Mouse (Mus musculus): Measurements from ENCODE around the gene Vps52. TPM values are rescaled to one million over a fixed set of nuclear protein-coding genes. Genes with fewer than 3 reads are reported as not detected.
"Not testable (repeated sequence)": the region's sequence is repeated elsewhere in the genome, so short reads cannot be mapped to it uniquely, and the experiment has no call there.

Vps52 gene
- total RNA-seq, 2 experiments from 2014 or later = 85.0 to 95.9 TPM

DNA sequence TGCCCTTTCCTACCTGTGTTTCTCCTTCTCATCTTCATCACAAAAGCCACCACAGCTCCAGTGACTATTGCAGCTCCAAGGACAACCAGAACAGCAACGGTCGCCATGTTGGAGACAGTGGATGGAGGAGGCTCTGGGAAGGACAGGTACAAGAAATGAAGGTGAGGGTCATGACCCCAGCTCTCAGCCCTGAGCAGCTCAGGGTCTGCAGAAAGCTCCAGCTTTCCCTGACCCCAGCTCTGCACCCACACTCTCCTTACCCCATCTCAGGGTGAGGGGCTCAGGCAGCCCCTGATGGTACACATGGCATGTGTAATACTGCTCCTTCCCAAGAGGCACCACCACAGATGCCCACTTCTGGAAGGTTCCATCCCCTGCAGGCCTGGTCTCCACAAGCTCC is 41.4 kb downstream of the Vps52 start:
- not testable (repeated sequence) for DNase-seq (ENCODE audit: extremely low spot score in 1 of 2, low spot score in 1 of 2)

DNA sequence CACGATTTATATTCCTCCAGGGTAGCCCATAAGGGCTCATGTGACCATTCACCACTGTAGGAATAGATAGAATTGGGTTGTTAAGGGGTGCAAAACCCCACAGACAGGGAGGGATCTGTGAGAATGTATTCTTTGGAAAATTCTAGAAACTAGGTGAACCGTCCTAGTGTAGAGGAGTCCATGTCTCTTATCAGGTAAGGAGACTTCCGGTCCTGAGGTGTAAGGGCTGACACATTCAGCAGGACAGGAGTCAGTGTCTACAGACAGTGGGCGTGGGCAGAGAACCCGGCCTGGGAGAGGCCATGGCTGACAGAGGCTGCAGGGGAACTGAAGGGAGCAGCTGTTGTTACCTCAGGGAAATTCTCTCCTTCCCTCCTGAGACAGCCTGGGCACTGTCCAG is 43.1 kb downstream of the Vps52 start:
- not testable (repeated sequence) for DNase-seq (ENCODE audit: extremely low spot score in 1 of 2, low spot score in 1 of 2)

DNA sequence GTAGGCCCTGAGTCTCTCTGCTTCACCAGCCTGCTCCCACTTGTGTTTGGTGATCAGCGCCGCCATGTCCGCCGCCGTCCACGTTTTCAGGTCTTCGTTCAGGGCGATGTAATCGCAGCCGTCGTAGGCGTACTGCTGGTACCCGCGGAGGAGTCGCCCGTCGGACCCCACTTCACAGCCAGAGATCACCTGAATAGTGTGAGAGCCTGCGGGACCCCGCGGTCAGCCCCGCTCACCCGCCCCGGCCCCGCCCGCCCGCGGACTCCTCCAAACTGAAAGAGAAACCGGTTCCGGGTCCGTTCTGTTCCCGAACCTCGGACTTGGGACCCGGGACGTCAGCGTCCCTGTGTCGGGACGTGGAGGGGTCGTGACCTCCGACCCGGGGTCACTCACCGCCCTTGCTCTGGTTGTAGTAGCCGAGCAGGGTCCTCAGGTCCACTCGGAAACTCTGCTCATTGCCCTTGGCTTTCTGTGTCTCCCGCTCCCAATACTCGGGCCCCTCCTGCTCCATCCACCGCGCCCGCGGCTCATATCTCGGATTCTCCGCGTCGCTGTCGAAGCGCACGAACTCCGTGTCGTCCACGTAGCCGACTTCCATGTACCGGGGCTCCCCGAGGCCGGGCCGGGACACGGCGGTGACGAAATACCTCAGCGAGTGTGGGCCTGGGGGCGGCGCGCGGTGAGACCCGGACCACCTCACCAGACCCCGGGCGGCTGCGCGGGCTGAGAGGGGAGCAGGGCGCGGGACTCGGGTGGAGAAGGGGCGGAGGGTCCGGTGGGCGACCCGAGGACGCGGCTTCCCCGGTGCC is 43.9 kb downstream of the Vps52 start:
- no peak for DNase-seq (ENCODE audit: extremely low spot score in 1 of 2, low spot score in 1 of 2)

DNA sequence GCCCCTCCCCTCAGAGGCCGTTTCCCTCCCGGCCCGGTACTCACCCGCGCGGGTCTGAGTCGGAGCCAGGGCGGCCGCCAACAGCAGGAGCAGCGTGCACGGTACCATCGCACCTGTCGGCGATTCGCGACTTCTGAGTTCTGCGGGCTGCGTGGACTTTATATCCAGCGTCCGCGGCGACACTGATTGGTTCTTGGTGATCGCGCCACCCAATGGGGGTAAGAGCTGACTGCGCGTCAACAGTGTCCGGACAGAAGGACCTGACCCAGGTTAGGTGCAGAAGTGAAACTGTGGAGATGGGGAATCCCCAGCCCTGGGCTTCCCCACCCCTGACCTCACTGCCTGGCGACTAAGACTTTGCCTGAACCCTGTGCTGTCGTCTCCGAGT is 44.5 kb downstream of the Vps52 start, which contains the start of gene H2-K1:
H2-K1 (minus strand) TSS at position 198 of the 388 bp plus-strand sequence.
- peak in 1 of 2 experiments; percentile 53 for DNase-seq (ENCODE audit: extremely low spot score in 1 of 2, low spot score in 1 of 2)

DNA sequence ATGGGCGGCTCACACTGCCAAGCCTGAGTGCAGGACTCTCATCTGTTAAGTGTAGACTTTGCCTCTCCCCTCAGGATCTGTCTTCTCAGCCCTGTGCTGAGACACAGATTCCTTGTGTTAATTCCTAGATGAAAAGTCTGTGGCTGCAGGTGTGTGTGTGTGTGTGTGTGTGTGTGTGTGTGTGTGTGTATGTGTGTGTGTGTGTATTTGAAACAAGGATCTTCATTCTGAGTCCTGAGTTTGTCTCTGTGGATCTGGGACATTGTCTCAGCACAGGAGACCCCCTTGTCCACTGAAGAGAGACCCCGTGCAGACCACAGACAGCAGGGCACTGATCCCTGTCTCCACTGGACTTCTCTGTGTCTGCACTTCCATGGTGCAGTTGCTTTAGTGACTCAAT is 45.2 kb downstream of the Vps52 start:
- DNase-seq (ENCODE audit: extremely low spot score in 1 of 2, low spot score in 1 of 2) = not testable (repeated sequence)

DNA sequence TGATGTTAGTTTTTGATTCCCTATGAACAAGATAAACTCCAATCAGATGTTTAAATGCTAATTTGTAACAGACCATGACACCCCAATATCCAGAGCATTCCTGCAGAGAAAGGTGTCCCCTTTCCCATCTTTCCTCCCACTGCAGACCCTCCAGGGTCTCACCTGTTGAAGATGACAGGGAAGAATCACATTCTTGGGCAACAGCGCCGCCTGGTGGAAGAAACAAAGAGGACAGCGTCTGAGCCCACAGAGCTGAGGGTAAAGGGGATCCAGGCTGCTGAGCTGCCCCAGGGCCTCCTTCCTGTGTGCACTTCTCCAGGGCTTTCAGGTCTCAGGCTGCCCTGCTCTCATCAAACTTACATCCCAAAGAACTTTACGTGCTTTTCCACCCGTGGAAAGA is 47.8 kb downstream of the Vps52 start:
- DNase-seq (ENCODE audit: extremely low spot score in 1 of 2, low spot score in 1 of 2) = peak in 1 of 2 experiments; percentile 63

DNA sequence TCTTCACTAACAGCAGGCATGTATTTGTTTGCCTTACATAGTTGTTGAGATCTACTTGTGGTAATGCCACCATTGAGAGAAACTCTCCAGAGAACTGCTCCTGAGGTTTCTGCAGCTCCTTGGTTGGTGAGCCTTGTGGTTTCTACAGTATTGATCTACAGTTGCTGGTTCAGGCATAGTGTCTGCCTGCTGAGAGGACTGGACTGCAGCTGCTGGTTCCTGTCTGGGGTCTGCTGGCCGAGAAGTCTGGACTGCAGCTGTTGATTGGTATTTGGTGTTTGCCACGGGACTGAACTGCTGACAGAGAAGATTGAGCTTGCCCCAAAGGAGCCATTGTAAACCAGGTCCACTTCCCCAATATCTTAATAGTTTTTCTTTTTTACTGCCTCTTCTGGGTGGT is 51.0 kb downstream of the Vps52 start:
- DNase-seq (ENCODE audit: extremely low spot score in 1 of 2, low spot score in 1 of 2) = no peak

DNA sequence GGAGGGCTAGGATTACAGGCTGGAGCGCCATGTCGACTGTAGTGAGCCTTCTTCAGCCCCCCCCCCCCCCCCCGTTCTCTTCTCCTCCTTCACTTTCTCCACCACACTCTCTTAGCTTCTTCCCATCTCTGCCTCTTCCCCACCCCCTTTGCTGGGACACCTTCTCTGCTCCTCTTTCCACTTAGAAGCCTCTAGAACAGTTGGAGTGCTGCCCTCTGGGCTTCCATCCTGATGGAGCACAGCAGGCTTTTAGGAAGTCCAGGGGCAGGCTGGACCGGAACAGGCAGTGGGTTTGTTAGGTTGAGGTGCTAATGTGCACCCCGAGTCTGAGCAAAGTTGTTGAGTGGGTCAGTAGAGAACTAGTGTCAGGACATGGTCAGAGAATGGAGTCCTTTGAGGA is 54.5 kb downstream of the Vps52 start:
- no peak for DNase-seq (ENCODE audit: extremely low spot score in 1 of 2, low spot score in 1 of 2)

DNA sequence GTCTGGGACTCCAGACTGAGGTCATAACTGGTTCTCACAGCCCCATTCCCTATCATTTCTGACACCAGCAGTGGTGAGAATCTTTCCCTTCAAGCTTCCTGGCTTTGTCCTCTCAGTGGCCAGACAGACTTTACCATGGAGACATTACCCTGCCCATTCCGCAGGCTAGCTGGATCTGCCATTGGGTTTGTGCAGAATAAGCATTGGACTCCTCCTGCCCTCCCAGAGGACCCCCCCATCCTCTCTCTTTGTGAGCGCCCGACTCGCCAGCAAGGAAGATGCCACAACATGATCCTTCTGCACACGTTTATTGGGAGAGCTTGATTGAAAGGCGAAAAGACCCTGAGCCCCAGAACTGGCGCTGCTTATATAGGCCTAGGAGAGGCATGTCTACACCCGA is 57.8 kb downstream of the Vps52 start:
- DNase-seq (ENCODE audit: extremely low spot score in 1 of 2, low spot score in 1 of 2) = no peak

Other genes with a start within 250 kb of the Vps52 start
- gene March2, start 237.1 kb upstream of the Vps52 start, total RNA-seq (2021) = 10 to 100 TPM; 80.9 to 84.4 TPM
- 100 to 1,000 TPM; 304 to 328 TPM for gene Rab11b, start 195.3 kb upstream of the Vps52 start, total RNA-seq (2021)
- gene Angptl4, start 174.0 kb upstream of the Vps52 start, total RNA-seq (2021) = 1 to 10 TPM; 3.8 to 4.0 TPM
- 10 to 100 TPM; 27.8 to 35.8 TPM for gene Kank3, start 145.3 kb upstream of the Vps52 start, total RNA-seq (2021)
- 100 to 1,000 TPM; 728 to 834 TPM for gene Rps28, start 131.2 kb upstream of the Vps52 start, total RNA-seq (2021)
- gene Ndufa7, start 131.2 kb upstream of the Vps52 start, total RNA-seq (2021) = 100 to 1,000 TPM; 214 to 222 TPM
- gene Cd320, start 112.7 kb upstream of the Vps52 start, total RNA-seq (2021) = 10 to 100 TPM; 23.7 to 23.8 TPM
- not detected for gene Gm7029, start 82.0 kb upstream of the Vps52 start, total RNA-seq (2021)
- 1 to 10 TPM; 1.9 to 2.1 TPM for gene Kifc1, start 65.2 kb upstream of the Vps52 start, total RNA-seq (2021)
- not detected for gene Platr17, start 50.7 kb upstream of the Vps52 start, total RNA-seq (2021)
- 10 to 100 TPM; 27.4 to 27.9 TPM for gene Daxx, start 46.4 kb upstream of the Vps52 start, total RNA-seq (2021)
- 10 to 100 TPM; 36.2 to 37.0 TPM for gene Tapbp, start 39.9 kb upstream of the Vps52 start, total RNA-seq (2021)
- 10 to 100 TPM; 27.7 to 29.6 TPM for gene Zbtb22, start 39.9 kb upstream of the Vps52 start, total RNA-seq (2021)
- 10 to 100 TPM; 53.4 to 72.7 TPM for gene Rgl2, start 26.3 kb upstream of the Vps52 start, total RNA-seq (2021)
- gene Pfdn6, start 15.5 kb upstream of the Vps52 start, total RNA-seq (2021) = 10 to 100 TPM; 95.7 to 97.8 TPM
- 10 to 100 TPM; 13.2 to 14.2 TPM for gene Wdr46, start 15.2 kb upstream of the Vps52 start, total RNA-seq (2021)
- gene B3galt4, start 4.3 kb upstream of the Vps52 start, total RNA-seq (2021) = 1 to 10 TPM; 6.0 to 6.6 TPM
- gene Rps18, start 189 bp downstream of the Vps52 start, total RNA-seq (2021) = 100 to 1,000 TPM; 311 to 351 TPM
- gene H2-K1, start 44.5 kb downstream of the Vps52 start, total RNA-seq (2021) = 10 to 100 TPM; 15.8 to 19.7 TPM
- gene Ring1, start 68.9 kb downstream of the Vps52 start, total RNA-seq (2021) = 10 to 100 TPM; 37.1 to 44.3 TPM
- 10 to 100 TPM; 54.3 to 63.9 TPM for gene H2-Ke6, start 72.2 kb downstream of the Vps52 start, total RNA-seq (2021)
- 10 to 100 TPM; 94.3 to 95.5 TPM for gene Slc39a7, start 75.9 kb downstream of the Vps52 start, total RNA-seq (2021)
- gene Rxrb, start 76.0 kb downstream of the Vps52 start, total RNA-seq (2021) = 10 to 100 TPM; 76.0 to 83.6 TPM
- 10 to 100 TPM; 23.5 to 25.3 TPM for gene Col11a2, start 83.6 kb downstream of the Vps52 start, total RNA-seq (2021)
- gene H2-Oa, start 136.5 kb downstream of the Vps52 start, total RNA-seq (2021) = under 1 TPM; 0.42 to 0.45 TPM
- gene H2-DMa, start 163.7 kb downstream of the Vps52 start, total RNA-seq (2021) = 10 to 100 TPM; 32.3 to 35.1 TPM
- gene Brd2, start 166.8 kb downstream of the Vps52 start, total RNA-seq (2021) = 100 to 1,000 TPM; 196 to 216 TPM
- under 1 TPM; 0.69 to 0.94 TPM for gene H2-DMb2, start 187.5 kb downstream of the Vps52 start, total RNA-seq (2021)
- 1 to 10 TPM; 1.8 to 3.4 TPM for gene H2-DMb1, start 197.3 kb downstream of the Vps52 start, total RNA-seq (2021)
- gene Tap1, start 231.7 kb downstream of the Vps52 start, total RNA-seq (2021) = 1 to 10 TPM; 3.0 to 3.4 TPM
- 1 to 10 TPM; 1.6 to 1.7 TPM for gene Psmb9, start 232.0 kb downstream of the Vps52 start, total RNA-seq (2021)
- gene Psmb8, start 241.9 kb downstream of the Vps52 start, total RNA-seq (2021) = 1 to 10 TPM; 2.2 to 3.3 TPM
- gene Tap2, start 247.7 kb downstream of the Vps52 start, total RNA-seq (2021) = 1 to 10 TPM; 7.0 to 8.9 TPM